Mouse (Mus musculus) thymus, adult 18-20 months (tissue): Measurements from ENCODE around the gene Sult1a1.

Source experiments
- DNase-seq, 2 experiments: peaks; one replicate each; pipeline ENCODE4 v3.0.0; 2022; ENCODE audit warnings: mixed read lengths in 2 of 2

The Sult1a1 gene

DNA sequence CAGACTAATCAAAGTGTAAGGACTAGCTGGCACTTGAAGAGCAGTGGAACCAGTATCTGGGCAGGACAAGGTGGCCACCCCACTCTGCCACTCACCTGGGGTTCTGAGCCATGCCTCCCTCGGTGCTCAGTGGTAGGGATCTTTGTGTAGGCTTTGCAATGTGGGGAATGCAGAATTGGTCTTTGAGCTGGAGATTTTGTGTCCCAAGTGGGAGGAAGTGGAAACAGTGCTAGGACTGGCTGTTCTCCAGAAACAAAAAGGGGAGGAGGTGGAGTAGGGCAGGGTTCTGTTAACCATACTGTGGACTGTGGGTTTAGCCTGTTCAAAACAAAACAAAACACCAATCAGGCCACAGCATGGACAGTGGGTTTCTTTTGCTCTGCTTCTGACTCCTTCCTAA is at the start of gene Sult1a1:
TSS of gene Sult1a1 (minus strand) at position 226 of the 400 bp plus-strand sequence.
- DNase-seq = no peak

DNA sequence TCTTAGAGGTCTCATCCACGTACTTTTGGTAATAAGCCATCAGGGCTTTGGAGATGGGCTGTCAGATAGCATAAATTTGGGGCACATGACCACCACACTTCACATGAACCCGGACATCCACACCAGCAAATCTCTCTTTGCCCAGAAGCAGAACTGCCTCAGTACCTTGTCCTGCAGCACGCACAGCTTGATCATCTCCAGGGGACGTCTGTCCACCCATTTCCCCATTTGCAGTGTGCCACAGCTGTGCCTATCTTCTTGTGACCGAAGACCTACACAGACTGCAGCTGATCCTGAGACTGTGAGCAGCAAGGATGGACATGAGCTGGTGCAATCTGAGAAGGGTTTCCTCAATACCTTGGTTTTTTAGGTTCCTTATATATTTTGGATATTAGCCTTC is 49.4 kb upstream of the Sult1a1 start:
- DNase-seq = no peak

DNA sequence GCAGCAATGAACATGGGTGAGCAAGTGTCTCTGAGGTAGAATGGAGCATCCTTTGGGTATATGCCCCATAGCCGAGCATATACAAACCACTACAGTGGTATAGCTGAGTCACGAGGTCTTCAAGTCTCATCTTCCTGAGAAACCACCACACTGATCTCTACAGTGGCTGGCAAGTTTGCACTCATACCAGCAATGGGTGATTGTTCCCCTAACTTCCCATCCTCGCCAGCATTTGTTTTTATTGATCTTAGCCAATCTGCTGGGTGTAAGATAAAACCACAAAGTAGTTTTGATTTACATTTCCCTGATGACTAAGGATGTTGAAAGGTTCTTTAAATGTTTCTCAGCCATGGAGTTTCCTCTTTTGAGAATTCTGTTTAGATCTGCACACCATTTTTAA is 48.8 kb upstream of the Sult1a1 start:
- DNase-seq = no peak

DNA sequence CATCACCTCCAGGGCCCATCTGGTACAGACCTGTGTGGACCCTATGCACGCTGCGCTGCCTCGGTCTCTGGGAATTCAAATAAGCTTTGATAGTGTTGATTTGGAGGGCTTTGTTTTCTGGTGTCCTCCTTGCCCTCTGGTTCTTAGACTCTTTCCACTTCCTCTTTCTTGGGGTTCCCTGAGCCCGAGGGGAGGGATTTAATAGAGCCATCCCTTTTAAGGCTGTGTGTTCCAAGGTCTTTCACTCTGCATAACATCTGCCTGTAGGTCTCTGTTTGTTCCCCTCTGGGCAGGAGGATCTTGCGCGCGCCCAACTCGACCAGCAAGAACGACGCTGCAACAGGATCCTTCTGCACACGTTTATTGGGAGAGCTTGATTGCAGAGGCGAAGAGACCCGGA is 45.4 kb upstream of the Sult1a1 start:
- DNase-seq = no peak

DNA sequence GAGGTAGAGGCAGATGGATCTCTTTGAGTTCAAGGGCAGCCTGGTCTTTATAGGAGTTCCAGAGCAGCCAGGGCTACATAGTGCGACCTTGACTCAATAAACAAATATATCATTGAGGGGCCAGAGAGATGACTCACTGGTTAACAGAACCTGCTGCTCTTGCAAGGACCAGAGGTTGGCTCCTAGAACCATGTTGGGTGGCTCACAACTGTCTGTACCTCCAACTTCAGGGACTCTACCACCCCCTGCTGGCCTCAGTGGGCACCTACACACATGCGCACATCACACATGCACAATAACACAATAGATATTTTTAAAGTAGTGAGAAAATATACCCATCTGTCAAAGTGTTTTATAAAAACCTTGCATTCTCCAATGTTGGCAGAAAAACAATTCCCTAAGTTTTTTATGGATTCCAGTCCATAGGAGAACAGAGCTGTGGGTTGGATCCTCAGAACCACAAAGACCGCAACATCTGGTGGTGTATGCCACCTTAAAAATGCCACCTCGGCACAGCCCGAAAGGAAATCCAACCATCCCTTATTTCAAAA is 42.6 kb upstream of the Sult1a1 start:
- DNase-seq = peak in 1 of 2 experiments; percentile 23

DNA sequence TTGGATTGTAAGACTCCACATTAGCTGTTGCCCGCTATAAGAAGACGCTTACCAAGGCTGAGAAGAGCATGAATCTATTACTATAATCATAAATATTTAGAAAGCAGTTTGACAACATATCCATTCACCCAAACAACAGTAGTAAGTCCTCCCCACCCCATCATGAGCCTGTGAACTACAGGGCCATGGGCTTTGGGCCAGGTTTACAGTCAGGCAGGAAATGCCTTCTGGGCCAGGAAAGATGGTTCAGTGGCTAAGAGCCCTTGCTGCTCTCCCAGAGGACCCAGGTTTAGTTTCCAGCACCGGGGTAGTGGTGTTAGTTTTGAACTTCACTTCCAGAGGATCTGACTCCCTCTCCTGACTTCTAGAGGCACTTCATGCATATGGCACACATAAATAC is 41.3 kb upstream of the Sult1a1 start:
- no peak for DNase-seq

DNA sequence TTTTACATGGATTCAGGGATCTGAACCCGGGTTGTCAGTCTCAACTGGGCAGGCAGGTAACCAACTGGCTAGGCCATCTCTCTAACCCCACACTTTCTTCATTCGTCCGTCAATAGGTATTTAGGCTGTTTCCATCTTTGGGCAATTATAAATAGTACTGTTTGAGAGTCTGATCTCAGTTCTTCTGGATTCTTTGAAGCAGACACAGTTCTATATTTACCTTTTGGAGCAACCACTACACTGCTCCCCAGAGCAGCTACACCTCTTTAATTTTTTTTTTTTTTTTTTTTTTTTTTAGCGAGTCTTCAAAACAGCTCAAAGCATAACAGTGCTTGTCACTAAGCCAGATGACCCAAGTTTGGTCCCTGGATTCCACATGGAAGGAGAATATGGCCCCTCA is 39.4 kb upstream of the Sult1a1 start:
- no peak for DNase-seq

DNA sequence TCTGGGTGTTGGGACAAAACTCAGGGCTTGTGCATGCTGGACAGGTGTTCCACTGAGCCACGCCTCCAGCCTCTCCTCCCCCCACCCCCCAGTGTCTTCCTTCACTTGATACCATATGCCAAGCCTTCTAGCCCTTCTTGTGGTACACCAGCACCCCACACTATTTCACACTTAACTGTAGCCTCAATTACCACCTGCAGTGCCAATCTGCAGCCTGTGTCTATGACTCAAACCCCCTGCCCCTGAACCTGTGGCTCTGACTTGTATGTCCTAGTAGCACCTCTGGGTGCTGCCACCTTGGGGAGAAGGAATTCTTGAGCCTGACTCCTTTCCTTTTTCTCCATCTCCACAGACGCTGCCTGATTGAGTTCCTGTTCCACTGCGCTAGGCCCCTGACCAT is 35.7 kb upstream of the Sult1a1 start:
- peak; percentile 31 to 71 for DNase-seq

DNA sequence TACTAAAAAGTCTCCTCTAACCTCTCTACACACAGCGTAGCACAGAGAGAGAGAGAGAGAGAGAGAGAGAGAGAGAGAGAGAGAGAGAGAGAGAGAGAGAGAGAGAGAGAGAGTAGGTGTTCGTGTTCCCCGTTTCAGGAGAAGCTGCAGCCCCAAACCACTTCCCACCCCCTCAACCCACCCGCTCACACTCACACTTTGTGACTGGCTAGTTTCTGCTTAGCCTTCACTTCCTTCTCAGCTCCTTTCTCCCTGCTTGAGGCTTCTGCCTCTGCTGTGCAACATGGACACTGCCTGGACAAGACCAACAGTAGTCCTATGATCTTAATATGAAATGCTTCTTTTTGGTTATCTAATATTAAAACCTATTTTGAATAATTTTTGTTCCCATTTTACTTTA is 34.0 kb upstream of the Sult1a1 start:
- peak in 1 of 2 experiments; percentile 28 for DNase-seq

DNA sequence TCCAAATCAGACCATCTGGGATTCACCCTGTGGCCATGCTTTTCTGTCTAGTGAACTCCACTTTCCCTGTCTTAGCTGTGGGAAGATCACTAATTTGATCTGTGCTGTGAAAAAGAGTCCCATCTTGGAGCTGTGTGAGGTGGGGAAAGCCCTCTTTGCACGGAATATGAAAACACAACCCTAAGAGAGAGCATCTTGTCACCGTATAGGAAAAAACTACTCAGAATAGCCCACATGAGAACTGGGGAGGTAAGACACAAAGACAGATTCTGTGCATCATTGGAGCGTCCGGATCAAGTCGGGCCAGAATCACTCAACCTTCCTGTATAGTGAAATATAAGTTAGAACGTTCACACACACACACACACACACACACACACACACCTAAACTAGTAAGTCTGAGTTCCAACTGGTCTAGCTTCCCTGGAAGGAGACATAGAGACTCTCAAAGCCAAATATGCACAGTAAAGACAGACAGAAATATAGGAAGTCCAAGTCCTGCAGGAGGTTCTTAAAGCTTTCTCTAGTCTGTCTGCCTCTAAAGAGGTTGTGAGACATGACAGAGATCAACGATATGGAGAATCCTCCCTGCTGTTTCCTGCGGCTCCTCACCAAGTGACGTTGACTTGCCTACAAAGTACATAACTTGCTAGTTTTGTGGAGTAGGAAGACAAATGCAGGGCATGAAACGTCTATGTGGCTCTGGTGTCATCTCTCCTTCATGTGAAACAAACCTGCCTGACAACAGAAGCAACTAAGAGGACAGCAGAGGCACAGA is 32.1 kb upstream of the Sult1a1 start:
- DNase-seq = no peak

DNA sequence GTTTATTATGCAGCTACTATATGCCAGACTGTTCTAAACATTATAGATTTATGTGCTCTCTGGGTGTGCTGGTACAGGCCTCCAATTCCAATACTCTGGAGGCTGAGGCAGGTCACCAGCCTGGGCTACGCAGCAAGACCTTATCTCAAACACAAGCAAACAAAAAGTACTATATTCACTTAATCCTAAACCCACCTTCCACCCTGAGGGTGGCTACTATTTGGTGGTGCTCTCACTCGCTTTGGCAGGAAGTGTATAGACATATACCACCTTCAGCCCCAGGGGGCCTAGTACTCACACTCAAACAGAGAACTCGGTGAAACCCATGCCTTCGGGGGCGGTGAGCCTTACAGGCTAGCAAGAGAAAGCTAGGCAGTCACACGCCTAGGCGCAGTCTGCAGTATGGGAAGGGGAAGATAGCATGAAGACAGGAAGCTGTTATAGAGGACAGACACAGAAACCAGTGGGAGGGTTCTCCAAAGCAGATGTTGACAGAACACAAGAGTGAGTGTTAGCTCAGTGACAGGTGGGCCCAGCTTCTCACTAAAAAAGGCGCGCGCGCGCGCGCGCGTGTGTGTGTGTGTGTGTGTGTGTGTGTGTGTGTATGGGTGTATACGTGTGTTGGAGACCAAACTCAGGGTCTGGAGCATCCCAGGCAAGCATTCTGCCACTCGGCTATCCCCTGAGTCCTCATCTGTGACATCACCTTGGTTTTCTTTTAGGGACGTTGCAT is 31.4 kb upstream of the Sult1a1 start, which contains the start of gene Coro1a:
TSS of gene Coro1a (minus strand) at position 346 of the 733 bp plus-strand sequence.
- peak; percentile 74 to 87 for DNase-seq

DNA sequence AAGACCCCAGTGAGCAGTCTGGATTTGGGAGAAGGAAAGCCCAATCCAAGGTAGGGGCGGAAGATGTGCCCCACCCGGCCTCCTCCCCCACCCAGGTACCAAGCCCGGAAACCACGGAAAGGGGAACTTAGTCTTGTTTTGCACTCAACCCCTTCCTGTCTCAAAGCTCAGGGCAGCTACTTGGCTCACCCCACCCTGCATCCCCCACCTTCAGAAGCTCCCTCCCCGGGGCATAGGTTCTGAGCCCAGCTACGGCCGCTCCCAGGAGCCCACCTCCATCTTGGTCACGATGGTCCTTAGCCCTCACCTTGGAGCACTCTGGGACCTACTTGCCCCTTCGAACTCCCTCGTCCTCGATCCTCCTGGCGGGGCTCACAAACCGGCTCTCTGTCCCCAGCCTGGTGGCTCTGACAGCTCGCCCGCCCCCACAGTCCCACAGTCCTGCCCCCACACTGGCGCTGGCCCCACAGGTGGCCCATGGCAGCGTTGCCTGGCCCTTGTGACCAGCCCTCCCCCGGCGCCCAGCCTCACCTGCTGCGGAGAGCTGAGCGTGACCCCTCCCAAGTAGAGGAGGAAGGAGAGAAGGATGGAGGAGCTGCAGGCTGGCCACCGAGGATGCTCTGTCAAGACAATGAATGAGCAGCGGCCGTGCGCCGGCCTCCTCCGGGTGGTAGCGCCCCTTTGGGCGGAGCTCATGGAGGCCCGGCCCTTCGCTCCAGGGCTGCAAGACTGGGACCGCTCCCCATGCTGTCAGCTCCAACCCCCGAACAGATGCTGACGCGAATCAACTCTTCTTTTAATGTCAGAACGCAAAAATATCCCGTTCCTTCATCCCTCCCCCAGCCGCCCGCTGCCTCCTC is 28.1 kb upstream of the Sult1a1 start:
- DNase-seq = peak; percentile 86 to 90

DNA sequence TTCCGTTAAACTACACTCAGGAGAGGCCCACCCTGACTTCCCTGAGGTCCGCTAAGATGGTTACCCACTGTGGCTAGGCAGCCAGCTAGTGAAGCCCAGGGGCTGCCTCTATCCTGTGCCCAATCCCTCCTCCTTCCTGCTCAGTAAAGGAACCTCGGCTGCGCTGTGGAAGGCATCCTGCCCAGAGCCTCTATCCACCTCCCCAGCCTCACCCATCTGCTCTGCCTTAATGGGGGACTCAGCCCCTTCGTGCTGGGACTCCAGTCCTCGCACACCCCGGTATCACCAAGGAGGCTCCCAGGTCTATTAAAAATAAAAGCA is 27.5 kb upstream of the Sult1a1 start:
- DNase-seq = peak in 1 of 2 experiments; percentile 37

DNA sequence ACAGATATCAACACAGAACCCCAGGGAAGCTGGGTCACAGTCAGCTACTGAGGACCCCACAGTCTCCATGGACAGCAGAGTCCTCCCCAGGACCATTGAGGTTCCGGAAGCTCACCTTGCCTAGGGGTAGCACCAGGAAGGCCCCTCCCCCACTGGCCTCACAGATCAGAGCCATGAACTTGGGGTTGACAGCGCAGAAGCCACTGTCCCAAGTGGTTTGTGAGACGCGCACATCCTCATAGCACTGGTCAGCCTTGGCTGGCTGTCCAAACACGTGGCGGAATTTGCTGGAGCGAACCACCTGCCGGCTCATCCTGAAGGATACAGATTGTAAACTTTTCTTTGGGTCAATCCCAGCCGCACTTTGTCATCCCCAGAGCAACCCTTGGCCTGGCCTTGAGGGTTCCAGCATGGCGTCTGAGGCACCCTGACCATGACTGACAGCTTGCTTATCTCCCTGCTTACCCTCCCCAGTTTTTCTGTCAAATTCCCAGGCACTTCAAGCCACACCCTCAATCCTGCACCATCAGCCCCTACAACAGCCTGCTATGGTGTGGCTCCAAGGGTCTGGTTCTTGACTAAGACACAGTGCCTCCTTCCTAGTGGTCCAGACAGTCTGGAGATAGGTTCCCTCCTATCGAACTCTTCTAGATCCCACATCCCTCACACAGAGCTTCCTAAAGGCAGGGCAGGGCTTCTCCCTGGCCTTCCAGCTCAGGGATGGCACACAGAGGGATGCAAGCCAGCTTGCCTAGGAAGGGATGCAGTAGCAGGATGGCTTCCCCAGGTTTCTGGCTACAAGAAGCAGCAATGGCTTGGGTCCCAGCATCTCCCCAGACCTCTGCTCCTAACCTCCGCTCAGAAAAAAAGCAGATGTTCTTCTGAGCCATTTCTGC is 26.9 kb upstream of the Sult1a1 start:
- DNase-seq = peak; percentile 63 to 77

DNA sequence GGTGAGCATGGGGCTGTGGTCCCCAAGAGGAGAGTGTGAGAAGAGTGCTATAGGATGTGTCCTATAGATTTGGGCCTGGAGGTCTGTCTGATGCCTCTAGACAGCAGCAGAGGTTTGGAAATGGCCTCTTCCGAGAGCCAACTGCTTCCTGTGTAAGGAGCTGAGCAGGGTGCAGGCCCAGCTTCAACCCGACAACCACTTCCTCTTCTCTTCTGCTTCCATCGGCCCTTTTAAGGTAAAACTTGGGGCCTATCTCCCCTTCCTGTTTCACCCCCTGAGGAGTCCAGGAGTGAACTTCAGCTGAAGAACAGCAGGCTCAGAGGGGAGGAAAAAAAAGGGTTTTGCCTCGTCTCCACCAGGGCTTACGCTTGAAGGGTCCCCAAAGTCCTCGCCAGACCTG is 26.1 kb upstream of the Sult1a1 start:
- DNase-seq = peak; percentile 68 to 85

DNA sequence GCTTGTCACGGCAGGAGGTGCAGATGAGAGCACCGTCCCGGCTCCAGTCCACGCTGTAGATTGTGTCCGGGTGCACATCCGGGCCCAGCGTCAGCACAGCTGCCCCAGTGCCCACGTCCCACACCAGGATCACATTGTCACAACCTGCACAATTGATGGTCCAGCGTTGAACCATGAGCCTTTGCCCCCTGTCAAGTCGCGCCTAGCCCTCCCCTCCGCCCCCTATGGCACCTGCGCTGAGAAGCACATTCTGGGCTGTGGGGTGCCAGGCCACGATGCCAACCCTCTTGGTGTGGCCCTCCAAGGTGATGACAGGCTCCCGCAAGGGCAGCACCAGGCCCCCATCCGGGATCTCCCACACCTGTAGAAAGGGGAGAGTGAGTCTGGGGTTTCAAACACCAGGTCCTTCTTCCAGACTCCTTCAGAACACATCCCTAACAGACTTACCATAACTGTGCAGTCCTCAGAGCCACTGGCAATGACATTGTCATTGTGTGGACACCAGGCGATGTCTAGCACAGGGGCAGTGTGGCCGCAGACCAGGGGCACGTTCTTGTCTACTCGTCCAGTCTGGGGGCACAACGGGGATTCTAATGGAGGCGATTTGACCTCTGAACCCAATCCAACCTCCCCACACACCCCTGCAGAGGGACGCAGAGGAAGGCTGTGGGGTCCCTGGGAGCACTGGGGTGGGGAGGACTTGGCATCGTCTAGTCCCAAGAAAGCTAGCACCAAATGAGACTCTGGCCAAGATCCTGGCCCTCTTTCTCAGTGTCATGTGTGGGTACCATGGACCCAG is 25.5 kb upstream of the Sult1a1 start:
- peak; percentile 22 to 46 for DNase-seq

DNA sequence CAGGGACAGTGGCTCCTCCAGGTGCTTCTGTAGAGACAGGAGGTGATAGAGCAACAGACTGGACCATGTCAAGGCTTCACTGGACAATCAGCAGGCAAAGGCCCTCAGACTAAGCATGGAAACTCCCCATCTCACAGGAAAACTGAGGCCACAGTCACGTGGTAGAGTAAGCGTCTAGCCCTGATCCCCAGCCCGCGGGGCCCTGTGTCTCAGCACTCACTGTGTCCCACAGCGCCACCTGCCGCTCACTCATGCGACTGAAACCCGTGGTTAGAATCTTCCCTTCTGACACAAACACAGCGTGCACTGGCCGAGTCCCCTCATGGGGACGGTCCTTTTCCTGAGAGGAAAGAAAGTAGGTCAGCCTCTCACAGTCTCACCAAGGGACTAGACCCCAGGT is 24.8 kb upstream of the Sult1a1 start:
- peak; percentile 85 to 90 for DNase-seq

DNA sequence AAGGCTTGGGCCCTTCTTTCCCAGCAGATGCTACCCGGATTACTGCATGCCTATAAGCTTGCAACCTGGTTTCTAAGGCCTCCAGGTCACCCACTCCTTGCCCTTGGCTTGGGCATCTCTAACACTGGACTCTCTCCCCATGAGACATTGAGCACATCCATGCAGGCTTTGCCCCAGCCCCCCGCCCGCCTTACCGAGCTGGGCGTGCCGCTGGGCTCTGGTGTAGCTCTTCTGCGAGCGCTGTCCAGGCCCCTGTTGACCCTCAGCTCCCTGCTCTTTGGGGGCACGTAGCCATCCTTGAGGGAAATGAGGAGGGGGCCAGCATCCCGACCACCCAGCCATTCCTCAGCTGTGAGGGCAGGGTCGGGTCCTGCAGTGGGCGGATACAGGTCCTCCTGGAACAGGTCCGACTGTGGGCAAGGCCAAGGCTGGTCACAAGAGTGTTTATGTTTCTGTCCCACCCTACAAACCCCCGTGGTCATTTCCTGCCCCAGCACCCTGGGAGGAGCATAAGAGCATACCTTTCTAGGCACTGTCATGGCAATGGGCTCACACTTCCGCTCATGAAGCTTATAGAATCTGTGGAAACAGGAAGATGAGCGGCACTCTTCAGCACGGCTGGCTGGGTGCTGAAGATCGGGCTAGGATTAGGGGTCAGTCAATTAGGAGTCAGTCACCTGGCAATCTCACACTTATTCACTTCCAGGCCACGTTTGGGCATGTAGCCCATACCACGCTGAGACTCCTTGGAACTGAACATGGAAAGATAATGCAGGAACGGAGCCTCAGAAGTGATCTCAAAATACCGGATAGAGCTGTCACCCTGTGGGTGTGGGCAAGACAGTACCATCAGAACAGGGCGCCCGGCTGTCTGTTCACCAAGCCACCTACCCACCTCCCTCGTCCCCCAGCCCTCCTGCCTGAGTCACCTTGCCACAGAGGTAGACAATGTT is 24.1 kb upstream of the Sult1a1 start:
- peak in 1 of 2 experiments; percentile 36 for DNase-seq

DNA sequence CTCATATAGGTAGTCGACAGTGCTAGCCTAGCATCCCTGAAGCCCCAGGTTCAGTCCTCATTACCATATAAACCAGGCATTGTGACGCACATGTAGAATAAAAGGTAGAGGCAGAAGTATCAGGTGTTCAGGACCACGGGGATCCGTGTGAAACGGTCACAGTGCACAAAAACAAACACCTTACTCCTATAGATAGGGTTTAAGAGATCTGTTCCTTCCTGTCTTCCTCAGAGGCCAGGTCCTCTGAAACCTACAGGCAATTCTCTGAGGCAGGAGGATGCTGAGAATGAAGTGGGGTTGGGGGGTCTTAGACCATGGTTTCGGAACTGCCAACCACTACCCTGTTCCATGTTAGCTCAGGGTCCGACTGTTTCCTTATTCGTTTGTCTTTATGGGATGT is 21.6 kb upstream of the Sult1a1 start:
- no peak for DNase-seq

DNA sequence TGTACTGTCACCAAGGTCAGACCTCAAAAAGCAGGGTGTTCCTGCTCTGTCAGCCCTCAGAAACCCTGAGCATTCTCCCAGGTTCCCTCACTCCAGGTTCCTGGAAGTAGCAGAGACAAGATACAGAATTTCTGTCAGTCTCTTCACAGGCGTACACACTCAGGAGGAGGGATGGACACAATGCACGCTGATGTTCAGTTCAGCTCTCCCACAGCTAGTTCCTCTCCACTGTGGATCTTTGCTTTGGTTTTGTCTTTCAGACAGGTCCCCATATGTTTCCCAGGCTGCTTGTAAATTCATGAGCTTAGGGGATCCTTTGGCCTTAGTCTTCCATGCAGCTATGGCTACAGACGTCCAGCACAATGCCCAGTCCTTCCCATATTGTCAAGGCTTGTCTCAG is 20.7 kb upstream of the Sult1a1 start:
- no peak for DNase-seq
